Mouse (Mus musculus) ES-CJ7 (cell line): Measurements from ENCODE around the gene Qpctl.
A peak's percentile ranks its signal among the peaks of the same experiment; 100 is the strongest.

Source experiments
- DNase-seq: peaks from one replicate; pipeline ENCODE4 v3.0.0; 2011; ENCODE audit warnings: low read depth, low spot score

Gene Qpctl

DNA sequence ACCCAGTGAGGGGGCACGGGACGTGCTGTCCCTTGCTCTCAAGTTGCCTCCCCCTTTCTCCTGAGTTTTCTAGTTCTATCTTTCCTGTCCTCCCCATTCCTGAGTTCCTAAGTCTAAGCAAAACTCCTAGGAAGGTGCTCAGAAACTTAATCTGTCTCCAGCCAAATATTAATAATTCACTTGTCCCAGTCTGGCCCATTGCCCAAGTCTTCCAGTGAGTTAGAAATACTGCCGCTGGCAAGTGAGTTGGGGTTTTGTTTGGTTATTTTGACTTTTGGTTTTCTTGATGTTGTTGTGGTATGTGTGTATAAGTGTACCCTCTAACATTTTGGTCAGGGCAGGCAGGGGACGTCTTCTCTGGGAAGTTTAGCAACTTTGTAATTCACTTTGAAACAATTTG, 27.4 kb downstream of the Qpctl start:
- no peak for DNase-seq

DNA sequence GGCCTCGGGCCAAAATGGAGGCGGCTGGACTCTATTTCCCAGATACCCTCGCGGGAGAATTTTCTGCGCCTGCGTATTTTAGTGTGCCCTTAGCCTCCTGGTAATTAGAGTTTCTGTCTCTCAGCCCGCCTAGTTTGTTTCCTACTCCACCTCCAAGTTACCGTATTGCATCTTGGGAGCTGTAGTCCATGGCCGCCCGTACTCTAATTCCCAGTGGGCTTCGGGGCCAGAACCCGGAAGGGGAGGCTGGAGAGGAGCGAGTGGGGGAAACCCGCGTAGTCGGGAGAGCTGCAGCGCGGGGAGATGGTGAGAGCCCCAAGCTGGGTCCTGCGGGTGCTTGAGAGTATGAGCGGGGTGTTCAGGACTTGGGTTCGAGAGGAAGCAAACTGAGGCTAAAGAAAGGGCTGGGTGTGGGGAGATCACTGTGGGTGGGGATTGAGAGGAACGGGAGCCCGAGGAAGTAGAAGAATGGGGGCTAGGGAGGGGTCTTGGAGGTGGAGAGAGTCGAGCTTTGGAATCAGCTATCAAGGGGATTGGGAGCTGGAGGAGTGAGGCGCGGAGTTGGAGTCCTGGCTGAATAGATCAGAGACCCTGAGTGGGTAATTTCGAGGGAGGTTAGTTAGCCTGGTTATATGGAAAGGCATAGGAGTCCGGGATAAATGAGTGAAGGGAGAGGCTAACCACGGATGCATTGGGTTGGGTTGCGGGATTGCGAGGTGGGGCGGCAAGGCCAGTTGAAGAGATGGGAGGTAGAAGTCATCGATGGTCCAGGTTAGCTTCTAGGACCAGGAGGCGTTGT, 29.3 kb downstream of the Qpctl start, which contains the start of gene Fbxo46:
TSS of gene Fbxo46 (plus strand) at position 229 of the 799 bp plus-strand sequence.
- peak; percentile 99 for DNase-seq

DNA sequence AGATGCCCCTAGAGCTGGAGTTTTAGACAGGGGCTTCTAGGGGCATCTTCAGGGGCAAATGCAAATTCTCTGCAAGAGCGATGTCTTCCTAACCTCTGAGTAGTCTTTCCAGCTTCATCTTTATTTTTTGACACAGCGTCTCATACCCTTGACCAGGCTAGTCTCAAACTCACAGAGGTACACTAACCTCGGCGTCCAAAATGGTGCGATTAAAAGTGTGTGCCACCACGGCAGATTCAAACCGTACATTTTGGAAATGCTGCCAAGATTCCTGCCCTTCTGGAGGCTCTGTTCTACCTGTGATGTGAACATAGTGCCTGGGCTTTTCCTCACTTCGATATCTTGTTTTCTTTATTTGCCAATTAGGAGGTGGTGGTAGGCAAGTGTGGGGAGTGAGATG, 30.0 kb downstream of the Qpctl start:
- DNase-seq: no peak

DNA sequence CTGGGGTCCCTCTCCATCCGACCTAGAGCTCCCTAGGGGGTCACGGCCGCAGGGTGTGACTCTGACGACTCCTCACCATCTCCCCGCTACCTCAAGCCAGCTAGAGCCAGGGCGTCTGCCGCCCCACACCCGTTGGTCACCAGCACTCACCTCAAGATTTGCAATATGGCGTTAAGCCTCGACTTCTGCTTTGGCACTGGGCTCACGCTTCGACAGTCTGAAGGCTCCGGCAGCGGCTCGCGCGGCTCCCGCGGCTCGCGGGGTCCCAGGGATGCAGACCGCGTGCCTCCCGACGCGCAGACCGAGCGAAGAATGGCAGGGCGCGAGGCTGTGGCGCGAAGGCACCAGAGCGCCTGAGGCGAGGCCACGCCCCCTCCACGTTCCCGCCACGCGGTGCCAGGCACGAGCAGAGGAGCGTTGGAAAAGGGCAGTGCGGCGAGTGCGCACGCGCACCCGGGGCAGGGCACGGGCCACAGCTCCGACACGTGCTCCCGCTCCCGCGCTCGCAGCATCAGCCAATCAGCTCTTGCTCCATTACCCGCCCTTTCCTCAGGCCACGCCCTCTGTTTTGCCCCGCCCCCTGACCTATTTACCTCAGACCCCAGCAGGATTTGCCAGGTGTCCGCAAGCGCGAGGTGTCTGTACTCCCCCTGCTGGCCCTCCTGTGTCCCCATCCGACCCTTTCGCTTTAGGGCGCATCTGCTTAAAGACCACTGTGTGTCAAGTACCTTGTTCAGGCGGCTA, 30.9 kb downstream of the Qpctl start, which contains the start of gene Gm4969:
TSS of gene Gm4969 (minus strand) at position 341 of the 744 bp plus-strand sequence.
- peak; percentile 97 for DNase-seq

DNA sequence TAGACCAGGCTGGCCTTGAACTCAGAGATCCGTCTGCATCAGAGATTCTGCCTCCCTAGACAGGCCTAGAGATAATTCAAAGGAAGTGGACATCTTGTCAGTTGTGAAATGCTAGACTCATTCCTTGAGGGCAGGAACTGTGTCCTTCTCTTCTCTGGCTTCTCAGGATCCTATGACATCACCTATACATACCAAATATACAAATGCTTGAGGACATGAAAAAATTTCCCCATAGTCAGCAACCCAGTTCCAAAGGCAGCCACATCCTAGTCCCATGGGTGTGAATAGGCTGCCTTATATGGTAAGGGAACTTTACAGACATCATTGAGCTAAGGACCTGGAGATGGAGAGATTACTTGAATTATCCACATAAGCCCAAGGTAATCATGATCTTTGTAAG, 39.5 kb downstream of the Qpctl start:
- no peak for DNase-seq

DNA sequence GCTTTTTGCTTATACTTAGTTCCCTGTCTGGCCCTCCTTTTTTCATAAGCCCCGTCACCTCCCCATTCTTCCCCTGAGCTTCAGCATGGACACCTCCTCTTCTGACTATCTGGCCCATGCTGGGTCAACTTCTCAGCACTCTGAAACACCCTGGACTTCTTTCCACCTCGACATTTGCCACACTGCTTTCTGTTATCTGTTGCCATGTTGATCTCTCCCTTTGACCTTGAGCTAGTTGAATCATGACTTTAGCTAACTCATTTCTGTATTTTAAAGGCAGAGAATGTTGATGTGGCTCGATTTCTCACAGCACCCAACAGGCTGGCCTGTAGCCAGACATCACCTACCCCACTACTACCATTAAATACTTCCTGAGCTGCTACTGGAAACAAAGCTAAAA, 41.7 kb downstream of the Qpctl start:
- DNase-seq: no peak

DNA sequence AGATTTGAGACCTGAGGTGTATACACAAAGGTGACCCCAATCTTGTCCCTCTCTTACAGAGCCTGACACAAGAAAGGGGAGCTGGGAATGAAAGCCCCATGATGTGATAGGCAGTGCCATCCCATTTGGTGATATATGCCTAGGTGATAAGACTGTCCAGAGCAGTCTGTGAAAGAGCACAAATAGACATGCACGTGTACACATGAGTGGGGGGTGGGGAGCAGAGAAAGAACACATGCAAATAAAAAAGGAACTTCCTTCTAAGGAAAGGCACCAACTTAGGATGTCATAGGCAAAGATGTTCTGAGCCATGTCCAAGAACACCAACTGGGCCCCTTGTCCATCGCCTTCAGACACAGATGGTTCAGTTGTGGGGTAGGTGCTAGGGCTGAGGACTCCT, 44.6 kb downstream of the Qpctl start:
- no peak for DNase-seq

DNA sequence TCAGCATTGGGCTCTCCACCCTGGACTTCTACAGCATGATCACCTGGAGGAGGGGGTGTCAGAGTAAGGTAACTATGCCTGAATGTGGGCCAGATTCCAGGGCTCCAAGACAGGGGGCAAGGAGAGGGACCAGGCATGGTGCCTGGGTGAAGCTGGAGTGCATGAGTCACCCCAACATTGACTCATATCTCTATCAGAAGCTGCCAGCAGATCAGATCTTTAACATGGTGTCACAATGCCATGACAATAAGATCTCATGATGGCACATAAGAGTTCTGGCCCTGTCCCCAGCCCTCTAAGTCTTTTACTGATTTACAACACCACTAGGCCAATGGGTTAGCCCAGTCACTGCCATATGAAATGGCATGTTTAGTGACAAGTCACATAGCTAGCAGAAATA, 45.4 kb downstream of the Qpctl start:
- no peak for DNase-seq

DNA sequence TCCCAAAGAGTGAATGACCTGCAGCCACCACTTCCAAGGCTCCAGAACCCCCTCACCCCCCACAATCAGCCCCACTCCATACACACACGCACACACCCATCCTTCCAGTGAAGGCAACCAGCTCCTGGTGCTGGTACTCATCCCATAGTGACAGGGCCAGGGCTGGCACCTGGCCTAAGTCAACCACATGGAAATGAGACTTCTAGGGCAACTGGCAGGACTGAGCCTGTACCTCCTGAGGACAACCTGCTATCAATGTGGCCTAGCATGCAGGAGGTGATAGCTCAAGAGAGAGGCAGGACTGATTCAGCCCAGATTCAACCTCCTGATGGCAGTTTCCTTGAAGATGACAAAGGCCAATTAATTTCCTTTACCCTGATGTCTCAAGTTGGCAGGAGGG, 48.8 kb downstream of the Qpctl start:
- no peak for DNase-seq

DNA sequence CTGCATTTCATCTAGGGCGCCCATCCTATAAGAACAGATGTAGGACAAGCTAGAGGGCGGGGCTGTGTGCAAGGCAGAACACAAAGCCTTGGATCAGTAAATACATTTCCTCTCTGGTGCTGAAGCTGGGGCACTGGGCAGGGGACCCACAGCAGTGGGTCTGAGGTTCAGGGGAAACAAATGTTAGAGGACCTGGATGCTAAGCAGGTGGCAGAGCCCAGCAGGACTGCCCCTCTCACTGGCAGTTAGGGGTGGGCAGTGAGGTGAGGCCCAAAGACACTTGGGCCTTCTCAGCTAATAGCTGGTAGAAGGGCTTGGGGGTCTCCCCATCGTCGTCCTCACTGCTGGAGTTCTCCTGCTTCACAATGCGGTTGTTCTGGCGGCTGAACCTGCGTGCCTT, 50.3 kb downstream of the Qpctl start:
- DNase-seq: no peak

DNA sequence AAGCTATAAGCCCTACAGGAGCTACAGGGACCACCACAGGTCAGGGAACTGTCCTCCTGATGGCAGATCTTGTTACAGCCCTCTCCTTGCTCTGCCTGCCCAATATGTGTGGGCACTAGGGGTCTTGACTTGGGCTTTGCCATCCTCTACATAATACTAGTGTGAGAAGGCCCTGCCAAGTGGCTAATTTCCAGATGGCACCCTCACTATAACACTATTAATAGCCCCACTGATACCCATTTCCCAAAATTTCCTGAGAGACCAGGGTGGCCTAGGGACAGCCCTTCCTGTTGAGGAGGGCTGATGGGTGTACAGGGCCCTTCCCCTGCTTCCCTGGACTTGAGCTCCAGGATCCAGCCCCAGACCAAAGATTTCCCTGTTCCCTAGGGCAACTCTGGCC, 51.2 kb downstream of the Qpctl start:
- no peak for DNase-seq

DNA sequence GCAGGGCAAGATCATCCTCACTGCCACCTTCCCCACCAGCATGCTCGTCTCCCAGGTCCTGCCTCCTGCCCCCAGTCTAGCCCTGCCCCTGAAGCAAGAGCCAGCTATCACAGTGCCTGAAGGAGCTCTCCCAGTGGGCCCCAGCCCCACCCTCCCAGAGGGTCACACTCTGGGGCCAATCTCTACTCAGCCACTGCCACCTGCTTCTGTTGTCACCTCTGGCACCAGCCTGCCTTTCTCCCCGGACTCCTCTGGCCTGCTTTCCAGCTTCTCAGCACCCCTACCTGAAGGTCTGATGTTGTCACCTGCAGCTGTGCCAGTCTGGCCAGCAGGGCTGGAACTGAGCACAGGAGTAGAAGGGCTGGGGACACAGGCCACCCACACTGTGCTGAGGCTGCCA, 51.9 kb downstream of the Qpctl start:
- no peak for DNase-seq

DNA sequence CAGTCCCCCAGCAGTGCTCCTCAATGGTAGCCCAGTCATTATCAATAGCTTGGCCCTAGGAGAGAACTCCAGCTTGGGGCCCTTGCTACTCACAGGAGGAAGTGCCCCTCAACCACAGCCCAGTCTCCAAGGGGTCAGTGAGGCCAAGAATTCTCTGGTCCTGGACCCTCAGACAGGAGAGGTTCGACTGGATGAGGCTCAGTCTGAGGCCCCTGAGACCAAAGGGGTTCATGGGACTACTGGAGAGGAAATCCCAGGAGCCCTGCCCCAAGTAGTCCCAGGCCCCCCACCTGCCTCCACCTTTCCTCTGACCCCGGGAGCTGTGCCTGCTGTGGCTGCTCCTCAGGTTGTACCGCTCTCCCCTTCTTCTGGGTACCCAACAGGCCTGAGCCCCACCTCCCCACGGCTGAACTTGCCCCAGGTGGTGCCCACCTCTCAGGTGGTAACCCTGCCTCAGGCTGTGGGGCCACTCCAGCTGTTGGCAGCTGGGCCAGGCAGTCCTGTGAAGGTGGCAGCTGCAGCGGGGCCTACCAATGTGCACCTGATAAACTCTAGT, 52.6 kb downstream of the Qpctl start:
- no peak for DNase-seq

DNA sequence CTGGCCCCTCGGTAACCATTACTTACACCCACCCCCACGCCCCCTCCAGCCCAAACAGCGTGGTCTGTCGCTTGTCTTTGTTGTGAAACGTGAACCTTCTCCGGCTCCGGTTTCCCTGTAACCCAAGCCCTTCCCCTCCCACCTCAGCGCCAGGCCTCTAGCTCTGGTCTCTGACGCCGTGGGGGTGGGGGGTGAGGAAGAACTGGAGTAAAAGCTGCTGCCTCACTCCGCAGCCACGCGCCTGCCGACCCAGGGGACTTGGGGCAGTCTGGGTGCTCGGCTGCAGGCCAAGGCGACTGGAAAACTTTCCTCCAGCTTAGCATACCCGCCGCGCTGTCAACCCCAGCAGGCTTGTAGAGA, 53.4 kb downstream of the Qpctl start:
- DNase-seq: peak; percentile 71

DNA sequence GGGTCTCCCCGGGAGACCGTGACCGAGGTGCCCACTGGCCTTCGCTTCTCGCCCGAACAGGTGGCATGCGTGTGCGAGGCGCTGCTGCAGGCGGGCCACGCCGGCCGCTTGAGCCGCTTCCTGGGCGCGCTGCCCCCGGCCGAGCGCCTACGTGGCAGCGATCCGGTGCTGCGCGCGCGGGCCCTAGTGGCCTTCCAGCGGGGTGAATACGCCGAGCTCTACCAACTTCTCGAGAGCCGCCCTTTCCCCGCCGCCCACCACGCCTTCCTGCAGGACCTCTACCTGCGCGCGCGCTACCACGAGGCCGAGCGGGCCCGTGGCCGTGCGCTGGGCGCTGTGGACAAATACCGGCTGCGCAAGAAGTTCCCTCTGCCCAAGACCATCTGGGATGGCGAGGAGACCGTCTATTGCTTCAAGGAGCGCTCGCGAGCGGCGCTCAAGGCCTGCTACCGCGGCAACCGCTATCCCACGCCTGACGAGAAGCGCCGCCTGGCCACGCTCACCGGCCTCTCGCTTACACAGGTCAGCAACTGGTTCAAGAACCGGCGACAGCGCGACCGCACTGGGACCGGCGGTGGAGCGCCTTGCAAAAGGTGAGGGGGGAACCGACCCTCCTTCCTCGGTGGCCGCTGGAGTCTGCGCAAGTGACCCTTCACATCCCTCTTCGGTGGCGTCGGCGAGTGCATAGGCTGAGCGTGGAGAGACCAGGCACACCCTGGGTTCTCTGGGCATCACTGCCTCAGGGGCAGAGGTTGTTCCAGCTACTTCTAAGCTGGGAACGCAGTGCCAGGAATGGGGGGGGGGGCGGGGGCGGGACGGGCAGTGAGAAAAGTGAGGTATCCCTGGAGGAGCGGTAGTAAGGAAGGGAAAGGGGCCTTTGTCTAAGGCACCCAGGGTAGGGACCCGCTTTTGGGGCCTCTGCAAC, 54.0 kb downstream of the Qpctl start:
- no peak for DNase-seq

DNA sequence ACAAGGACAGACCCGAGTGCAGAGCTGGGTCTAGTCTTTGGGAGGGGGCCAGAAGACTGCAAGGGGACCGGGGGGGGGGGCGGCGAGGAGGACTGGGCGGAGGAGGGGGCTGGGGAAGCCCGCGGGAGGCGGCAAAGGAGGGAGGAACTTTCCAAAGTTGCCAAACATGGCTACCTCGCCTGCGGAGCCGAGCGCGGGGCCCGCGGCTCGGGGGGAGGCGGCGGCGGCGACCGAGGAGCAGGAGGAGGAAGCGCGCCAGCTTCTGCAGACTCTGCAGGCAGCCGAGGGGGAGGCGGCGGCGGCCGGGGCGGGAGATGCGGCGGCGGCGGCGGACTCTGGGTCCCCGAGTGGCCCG, 54.6 kb downstream of the Qpctl start, which contains the start of gene Six5:
TSS of gene Six5 (plus strand) at position 124 of the 355 bp plus-strand sequence.
- no peak for DNase-seq

DNA sequence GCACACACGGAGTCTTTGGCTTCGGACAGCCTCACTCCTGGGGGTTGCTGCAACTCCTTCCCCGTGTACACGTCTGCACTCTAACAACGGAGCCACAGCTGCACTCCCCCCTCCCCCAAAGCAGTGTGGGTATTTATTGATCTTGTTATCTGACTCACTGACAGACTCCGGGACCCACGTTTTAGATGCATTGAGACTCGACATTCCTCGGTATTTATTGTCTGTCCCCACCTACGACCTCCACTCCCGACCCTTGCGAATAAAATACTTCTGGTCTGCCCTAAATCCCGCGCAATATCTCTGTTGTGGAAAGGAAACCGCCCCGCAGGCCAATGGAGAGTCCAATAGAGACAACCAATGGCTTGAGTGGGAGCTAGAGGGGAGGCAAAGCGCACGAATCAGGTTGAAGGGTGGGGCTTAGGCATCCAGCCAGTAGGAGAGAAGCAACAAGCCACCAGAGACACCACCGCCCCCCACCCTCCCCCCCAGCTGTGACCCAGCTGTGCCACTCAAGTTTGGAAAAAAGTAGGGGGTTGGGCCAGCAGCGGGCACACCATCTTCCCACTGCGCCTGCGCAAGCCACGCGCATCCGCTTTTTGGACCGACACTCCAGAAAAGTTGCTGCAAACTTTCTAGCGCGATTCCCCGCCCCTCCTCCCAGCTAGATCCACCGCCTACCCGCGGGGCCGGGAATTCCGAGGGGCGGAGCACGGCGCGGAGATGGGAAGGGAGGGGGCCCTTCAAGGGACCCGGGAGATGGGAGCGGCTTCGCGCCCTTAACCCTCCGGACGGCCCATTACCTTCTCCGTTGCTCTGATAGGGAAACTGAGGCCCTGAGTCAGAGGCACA, 55.3 kb downstream of the Qpctl start:
- DNase-seq: peak; percentile 98

DNA sequence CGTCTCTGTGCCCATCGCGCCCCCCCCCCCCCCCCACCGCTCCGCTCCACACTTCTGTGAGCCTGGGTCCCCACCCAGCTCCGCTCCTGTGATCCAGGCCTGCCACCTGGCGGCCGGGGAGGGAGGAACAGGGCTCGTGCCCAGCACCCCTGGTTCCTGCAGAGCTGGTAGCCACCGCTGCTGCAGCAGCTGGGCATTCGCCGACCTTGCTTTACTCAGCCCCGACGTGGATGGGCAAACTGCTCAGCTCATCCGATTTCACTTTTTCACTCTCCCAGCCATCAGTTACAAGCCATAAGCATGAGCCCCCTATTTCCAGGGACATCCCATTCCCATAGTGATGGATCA, 55.9 kb downstream of the Qpctl start:
- peak; percentile 73 for DNase-seq

DNA sequence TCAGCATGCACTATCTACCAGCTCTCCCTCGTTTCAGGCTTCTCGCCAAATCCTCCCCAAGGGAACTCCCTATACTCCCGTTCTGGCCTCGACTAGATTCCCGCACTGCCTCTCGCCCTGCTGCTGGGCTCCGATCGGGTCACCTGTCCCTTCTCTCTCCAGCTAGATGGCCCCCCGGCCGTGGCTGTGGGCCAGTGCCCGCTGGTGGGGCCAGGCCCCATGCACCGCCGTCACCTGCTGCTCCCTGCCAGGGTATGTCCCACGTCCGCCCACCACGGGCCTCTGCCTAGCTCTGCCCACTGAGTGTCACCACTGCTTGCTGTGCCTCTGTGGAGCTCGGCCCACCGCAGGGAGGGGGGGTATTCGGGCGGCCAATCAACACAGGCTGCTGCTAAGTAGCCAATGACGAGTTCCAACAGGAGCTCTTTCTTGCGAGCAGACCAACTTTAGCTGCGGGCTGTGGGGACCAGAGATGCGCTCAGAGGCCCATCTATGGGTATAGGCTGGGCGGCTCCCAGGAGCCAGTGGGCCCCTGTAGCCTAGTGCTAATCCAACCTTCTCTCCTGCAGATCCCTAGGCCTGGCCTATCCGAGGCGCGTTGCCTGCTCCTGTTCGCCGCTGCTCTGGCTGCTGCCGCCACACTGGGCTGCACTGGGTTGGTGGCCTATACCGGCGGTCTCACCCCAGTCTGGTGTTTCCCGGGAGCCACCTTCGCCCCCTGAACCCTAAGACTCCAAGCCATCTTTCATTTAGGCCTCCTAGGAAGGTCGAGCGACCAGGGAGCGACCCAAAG, 56.5 kb downstream of the Qpctl start:
- peak; percentile 59 for DNase-seq

DNA sequence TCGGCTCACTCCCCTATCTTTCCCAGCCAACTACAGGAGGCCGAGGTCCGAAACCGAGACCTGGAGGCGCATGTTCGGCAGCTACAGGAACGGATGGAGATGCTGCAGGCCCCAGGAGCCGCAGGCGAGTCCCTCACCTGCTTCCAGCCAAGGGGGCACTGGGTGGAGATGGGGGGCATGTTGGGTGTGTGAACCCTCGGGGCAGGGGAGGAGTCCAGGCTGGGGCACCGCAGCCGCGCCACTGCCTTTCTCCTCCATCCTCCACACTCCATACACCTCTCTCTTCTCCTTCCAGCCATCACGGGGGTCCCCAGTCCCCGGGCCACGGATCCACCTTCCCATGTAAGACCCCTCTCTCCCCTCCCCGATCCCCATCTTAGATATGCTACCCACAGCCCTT, 57.2 kb downstream of the Qpctl start:
- no peak for DNase-seq
